Mouse (Mus musculus): ENCODE measurements around the gene Klhl10.

GRCm38 (mm10) chr11:100437901-100438300 is 3.8 kb upstream of the Klhl10 start:
- no peak for TF ChIP-seq POLR2A (IDR thresholded peaks at IDR 0.05; ENCODE audit: insufficient read depth, low read length)
- TF ChIP-seq CTCF (IDR thresholded peaks at IDR 0.05; ENCODE audit: low read depth, low read length) = no peak
- no peak for TF ChIP-seq EP300 (IDR thresholded peaks at IDR 0.05; ENCODE audit: insufficient read depth, low read depth, low read length)

All from ES-Bruce4 (cell line).